Mouse (Mus musculus) brown adipose tissue, adult 24 weeks (tissue): ENCODE results near the gene Fam120a. TPM values are rescaled to one million over a fixed set of nuclear protein-coding genes. Genes with fewer than 3 reads are reported as not detected.

ENCODE experiments used
- H3K27ac ChIP-seq: fragments of 200-500 bp; replicated peaks from 2 replicates; pipeline ENCODE4 v1.5.1; 2012; ENCODE audit warnings: low read depth, mild to moderate bottlenecking, low read length
- H3K4me1 ChIP-seq: fragments of 200-500 bp; 2 replicates; pipeline ENCODE4 v1.6.1; 2012; ENCODE audit warnings: low read length, mixed read lengths; ENCODE audit not compliant: control insufficient read depth, insufficient read depth, insufficient read length
- H3K4me3 ChIP-seq: fragments of 200-500 bp; 2 replicates; pipeline ENCODE4 v1.5.1; 2012; ENCODE audit warnings: low read depth, mild to moderate bottlenecking, low read length, moderate library complexity; ENCODE audit not compliant: insufficient read depth
- polyA plus RNA-seq: library from polyadenylated mRNA; stranded (reverse); fragments of >200 nt; gene quantifications from 2 replicates; pipeline ENCODE4 v1.2.4, GENCODE M21; 2012; ENCODE audit not compliant: missing spikeins, insufficient read depth, insufficient read length

The Fam120a gene
- polyA plus RNA-seq, 1 experiment = 68.3 TPM

DNA sequence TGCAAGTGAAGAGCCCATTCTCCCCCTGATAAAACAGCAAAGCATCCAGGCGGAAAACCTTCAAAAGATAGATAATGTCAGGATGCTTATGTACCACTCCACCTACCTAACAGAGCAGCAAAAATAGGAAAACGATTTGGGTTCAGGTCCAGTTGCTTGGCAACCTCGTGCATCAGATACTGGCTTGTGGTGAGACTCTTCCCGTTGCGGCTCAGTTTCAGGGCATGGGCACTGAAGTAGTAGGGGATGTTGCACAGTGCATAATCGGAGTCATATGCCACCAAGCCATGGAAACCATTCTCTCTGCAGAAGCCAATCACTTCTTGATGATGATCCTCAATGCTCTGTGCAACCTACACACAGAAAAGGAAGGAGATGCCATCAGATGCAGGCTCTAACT lies 18.9 kb downstream of the Fam120a start:
- Histone ChIP-seq H3K4me1 (peaks cover under 1% of the 10 kb centered on the region; the same call in 1 of the 2 replicates), H3K27ac (no peak overlapping the region), H3K4me3 (no peak overlapping the region)

DNA sequence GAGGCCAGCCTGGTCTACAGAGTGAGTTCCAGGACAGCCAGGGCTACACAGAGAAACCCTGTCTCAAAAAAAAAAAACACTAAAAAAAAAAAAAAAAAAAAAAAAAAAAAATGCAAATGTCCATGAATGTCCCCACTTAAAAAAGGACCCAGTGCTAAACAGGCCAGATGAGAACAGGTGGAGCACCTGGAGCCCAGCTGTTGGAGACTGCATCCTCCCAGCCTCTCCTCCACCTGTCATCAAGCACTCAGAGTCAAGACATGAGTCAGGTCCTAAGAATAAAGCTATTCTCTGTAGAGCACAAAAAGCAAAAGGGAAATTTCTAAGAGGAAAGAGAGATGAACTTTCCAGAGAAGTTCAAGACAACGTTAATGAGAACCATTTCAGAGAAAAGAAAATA lies 23.2 kb downstream of the Fam120a start:
- H3K4me1 ChIP-seq = no peaks in the 10 kb centered on the region; the same call in 1 of the 2 replicates

DNA sequence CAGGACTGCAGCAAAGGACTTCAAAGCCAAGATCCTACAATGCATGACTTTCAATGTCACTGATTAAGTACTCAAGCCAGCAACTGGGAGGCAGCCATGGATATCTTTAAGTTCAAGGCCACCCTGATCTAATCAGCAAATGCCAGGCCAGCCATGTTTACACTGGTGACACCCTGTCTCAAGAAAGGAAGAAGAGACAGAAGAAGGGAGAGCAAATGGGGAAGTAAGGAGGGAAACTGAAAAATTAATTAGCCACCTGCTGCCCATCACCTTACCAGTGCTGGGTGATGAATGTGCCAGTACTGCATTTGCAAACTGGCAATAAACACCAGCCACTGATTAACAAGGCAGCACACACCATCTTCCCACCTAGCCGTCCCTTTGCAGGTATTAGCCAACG lies 25.3 kb downstream of the Fam120a start:
- no peak overlapping the region for H3K27ac ChIP-seq
- H3K4me1 ChIP-seq = no peaks in the 10 kb centered on the region; the same call in 1 of the 2 replicates
- no peak overlapping the region for H3K4me3 ChIP-seq

More for the DNA sequence above, 23.2 kb downstream of the Fam120a start:
- H3K27ac ChIP-seq = no peak overlapping the region
- H3K4me3 ChIP-seq = no peak overlapping the region

DNA sequence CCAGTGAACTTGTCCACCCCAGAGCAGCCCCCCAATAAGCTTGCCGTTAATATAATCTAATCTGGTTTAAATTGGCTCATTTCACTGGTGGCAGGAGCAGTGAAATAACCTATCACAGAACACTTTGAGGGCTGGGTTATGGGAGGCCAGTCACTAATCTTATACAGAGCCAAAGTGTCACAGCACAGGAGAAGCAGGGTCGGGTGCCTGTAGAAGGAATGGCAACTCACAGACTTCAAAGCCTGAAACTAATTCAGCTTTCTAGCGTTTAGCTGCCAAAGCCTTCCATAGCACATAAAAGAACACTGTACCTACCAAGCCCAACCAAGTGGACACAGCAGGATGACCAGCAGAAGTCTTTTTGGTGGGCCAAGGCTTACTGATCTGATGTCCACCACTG lies 26.0 kb downstream of the Fam120a start:
- Histone ChIP-seq H3K4me3 (no peak overlapping the region), H3K4me1 (no peaks in the 10 kb centered on the region; the same call in 1 of the 2 replicates), H3K27ac (no peak overlapping the region)

DNA sequence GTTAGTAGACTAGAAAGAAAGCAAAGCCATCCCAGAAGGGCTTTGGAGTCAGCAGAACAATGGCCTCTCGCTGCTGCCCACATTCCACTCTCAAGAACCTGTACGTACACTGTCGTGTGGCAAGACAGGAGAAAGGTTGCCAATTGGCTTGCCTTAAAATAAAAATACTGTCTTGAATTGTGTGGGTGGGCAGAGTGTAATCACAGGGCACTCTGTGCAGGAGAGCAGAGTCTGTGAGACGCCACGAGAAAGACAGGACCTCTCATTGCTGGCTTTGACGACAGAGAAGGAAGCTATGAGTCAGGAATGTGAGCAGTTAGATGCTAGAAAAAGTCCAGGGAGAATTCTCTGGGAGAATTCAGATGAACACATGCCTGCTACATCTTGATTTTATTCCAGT lies 33.2 kb downstream of the Fam120a start:
- H3K4me3 ChIP-seq = no peak overlapping the region
- peaks cover 3% of the 10 kb centered on the region; the same call in 1 of the 2 replicates for H3K4me1 ChIP-seq
- no peak overlapping the region for H3K27ac ChIP-seq

DNA sequence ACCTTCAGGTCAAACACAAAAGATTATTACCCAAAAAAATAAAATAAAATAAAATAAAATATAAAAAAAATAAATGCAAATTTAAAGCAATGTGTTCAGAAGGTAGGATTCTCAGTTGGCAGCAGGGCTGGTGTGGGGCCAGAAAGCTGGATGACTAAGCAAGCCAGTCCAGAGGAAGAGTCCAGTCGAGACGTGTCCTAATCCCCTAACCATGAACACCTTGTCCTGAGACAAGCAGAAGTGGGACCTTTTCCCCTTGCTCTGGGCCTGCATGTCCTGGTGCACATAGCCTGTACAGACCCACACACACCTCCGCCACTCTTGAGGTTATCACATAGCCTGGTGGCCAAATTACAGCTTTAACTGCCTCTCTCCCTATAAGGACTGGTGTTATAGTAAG lies 35.1 kb downstream of the Fam120a start:
- Histone ChIP-seq H3K4me1 (peaks cover 3% of the 10 kb centered on the region; the same call in 1 of the 2 replicates), H3K4me3 (no peak overlapping the region), H3K27ac (no peak overlapping the region)

DNA sequence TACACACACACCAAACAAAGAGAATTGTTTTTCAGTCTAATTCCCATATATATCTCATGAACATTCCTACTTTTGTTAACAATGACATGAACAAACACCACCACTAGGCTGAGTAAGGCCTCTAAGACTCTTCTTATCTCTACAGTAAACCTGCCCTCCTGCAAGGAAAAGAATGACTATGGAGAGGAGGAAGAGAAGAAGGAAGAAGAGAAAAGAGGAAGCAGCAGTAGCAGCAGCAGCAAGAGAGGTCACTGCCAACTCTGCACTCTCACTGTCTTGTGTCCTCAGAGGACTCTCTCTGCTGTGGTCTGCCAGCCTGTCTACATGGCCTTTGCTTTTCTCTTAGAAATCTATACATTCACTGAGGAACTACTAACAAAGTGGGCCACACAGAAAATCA lies 36.1 kb downstream of the Fam120a start:
- Histone ChIP-seq H3K4me3 (no peak overlapping the region), H3K4me1 (peaks cover 6% of the 10 kb centered on the region), H3K27ac (no peak overlapping the region)

DNA sequence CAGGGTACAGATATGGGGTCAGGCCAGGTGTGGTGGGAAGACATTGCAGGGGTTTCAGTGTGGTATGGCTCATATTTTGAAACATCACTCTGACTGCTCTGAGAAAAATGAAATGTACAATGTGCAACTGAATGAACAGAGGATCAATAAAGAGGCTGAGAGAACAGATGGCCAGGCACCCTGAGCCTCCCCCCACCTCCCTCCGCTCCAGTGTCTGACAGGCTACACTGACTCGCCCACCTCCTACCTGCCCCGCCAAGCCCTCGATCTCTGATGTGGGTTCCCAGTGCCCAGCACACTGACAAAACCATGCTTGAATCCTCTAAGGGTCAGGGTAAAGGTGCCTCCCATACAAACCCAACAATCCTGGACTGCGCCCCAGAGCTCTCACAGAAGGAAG lies 36.6 kb downstream of the Fam120a start:
- no peak overlapping the region for H3K27ac ChIP-seq
- no peak overlapping the region for H3K4me3 ChIP-seq
- peaks cover 6% of the 10 kb centered on the region for H3K4me1 ChIP-seq

DNA sequence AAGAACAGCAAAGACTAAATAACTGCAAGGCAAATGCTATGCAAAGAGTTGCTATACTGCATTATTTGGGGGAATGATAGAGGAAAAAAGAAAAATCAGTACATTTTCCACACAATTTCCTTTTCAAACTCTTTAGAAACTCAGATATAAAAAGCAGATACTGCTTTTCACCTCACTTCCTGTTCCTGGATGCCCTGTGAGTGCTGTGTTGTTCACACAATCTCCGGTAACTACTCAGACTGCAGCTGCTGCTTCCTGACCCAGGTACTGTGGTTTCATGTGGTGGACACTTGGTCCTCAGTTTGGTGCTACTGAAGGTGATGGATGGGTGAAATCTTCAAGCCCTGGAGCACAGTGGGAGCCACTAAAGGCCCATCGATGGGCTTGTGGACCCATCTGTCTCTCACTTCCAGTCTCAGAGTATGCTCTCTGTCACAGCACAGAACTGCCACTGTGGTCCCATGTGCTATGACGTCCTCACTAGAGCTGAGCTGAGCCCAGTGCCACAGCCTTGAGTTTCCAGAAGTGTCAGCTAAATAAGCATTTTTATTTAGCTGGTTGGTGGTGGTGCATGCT lies 38.2 kb downstream of the Fam120a start:
- H3K4me1 ChIP-seq = peaks cover 5% of the 10 kb centered on the region
- no peak overlapping the region for H3K27ac ChIP-seq
- no peak overlapping the region for H3K4me3 ChIP-seq

DNA sequence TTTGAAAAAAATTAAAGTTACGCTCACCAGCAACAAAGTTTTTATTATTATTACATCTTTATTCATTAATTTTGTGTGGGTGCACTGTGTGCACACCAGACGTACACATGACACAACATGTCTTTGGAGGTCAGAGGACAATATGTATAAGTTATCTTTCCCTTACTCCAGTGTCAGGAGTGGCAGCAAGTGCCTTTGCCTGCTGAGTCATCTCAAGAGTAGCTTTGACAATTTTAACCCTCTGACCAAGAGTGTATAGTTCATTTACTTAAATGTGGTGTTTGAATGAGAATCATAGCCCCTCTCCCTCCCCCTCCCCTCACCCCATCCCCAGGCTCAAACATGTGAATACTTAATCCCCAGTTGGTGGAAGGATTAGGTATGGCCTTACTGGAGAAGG lies 40.2 kb downstream of the Fam120a start:
- no peak overlapping the region for H3K4me3 ChIP-seq
- peaks cover 3% of the 10 kb centered on the region for H3K4me1 ChIP-seq
- H3K27ac ChIP-seq = no peak overlapping the region

DNA sequence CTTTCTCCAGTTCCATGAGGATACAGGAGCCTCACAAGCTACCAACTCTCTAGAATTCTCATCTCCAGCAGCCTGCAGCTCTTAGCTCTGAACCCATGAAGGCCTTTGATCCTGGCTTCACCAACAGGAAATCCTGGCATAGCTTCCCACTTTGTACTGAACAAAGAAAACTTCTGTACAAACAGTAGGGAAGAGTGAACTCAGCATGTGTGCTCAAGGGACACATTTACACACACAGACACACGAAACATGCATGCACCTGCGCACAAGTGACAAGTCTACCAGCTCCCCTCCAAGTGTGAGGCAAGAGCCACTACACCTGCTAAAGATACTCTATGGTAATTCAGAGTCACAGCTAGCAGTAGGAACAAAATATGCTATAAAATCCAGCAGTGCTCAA lies 45.1 kb downstream of the Fam120a start:
- H3K4me3 ChIP-seq = no peak overlapping the region
- no peak overlapping the region for H3K27ac ChIP-seq
- peaks cover 3% of the 10 kb centered on the region for H3K4me1 ChIP-seq

DNA sequence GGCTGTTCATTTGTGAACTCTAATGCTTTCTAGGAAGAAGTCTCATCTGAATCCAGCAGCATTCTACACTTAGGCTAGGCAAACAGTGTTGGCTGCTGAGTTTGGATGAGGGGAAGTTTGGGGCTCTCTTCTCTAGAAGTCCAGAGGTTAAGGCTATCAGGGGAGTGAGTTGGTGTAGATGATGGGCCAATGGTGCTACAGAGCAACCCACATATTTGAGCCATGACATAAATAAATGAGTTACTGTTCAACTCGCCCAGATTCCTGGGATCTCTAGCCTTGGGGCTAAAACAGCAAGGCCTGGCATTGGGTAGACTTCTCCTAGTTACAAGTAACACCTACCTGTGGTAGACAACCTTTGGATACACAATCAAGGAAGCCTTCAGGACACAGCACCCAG lies 46.6 kb downstream of the Fam120a start:
- no peak overlapping the region for H3K27ac ChIP-seq
- no peaks in the 10 kb centered on the region; the same call in 1 of the 2 replicates for H3K4me1 ChIP-seq

DNA sequence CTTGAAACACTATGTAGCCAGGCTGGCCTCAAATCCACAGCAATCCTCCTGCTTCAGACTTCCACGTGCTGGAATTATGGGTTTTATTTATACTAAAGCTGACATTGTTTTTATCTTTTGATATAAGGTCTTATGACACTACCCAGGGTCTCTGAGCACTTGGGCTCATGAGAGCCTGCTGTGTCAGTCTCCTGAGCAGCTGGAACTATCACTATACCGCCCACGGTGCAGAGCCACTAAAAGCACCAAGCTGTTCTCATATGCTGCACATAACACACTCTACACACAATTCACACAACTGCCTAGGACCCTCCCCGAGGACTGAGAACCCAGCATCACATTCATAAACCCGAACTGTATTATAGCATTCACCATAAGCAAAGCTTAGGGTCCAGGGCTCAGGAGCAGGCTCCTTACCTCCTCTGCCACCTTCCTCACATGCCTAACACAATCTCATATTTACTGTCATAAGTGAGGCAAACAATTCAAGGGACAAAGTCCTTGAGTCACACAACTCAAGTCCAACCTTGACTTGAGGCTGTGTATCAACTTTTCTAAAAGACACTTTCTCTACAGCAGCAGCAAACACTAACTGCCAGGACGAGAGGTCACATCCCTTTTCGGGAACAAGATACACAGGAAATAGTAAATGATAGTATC lies 47.9 kb downstream of the Fam120a start:
- Histone ChIP-seq H3K4me1 (no peaks in the 10 kb centered on the region; the same call in 1 of the 2 replicates), H3K27ac (no peak overlapping the region), H3K4me3 (no peak overlapping the region)

More for the DNA sequence above, 46.6 kb downstream of the Fam120a start:
- no peak overlapping the region for H3K4me3 ChIP-seq

DNA sequence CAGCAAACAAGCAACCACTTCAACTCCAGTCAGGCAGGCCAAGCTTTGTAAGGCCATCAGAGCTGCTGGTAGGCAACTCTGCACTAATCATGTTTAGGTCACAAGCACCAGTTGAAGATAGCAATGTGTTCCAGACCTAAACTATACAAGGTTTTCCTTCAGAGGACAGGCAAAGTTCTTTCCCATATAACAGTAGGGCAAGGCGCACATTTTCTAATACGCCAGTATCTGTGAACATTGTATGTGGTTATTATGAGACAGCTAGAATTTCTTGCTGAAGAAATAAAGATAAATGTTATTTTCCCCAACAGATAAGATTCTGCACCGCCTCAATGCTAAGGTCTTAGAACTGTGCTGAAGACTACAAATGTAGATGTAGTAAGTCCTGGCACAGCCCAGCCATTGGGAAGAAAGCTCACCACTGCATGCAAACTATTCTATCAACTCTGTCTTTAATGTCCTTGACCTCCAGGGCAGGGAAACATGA lies 50.7 kb downstream of the Fam120a start:
- H3K27ac ChIP-seq = no peak overlapping the region
- no peaks in the 10 kb centered on the region; the same call in 1 of the 2 replicates for H3K4me1 ChIP-seq

DNA sequence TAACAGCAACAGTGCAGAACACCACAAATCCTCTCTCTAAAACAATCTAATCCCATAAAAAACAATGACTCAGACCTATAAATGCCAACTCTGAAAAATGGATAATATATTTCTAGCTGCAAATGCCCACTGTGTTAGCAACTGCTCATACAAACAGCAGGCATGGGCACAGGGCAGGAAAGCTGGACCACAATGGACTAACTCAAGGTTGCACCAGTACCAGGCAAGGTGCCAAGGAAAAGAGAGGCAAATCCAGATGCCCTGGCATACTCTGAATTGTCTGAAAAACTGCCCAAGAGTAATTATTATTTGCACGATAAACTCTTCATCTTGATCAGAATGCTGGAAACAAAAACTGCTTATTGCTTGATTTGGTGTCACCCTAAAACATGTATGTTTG lies 54.1 kb downstream of the Fam120a start:
- Histone ChIP-seq H3K4me3 (no peak overlapping the region), H3K4me1 (no peaks in the 10 kb centered on the region), H3K27ac (no peak overlapping the region)

More for the DNA sequence above, 50.7 kb downstream of the Fam120a start:
- no peak overlapping the region for H3K4me3 ChIP-seq

DNA sequence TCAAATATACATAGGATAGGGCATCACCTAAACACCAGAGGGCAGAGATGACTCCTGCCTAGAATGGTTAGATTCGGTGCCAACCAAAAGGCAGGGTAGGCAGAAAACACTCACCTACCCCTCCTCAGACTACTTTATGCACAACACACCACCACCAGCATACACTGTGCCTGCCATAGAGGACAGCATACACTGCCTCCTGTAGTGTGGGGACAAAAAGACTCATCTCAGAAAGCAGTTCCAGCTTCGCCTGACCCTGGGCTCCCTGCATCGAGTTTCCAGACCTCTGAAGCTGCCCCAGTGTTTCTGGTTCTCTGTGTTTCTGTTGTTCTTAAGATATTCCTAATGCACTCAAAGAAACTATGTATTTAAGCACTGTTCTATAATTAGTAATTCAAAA lies 54.7 kb downstream of the Fam120a start:
- no peak overlapping the region for H3K4me3 ChIP-seq
- no peak overlapping the region for H3K27ac ChIP-seq
- H3K4me1 ChIP-seq = no peaks in the 10 kb centered on the region
